ENCODE assay signal across 12 mouse cellular contexts in genomic region chr3:55784101-55784500, GRCm38 (mm10). TPM values are rescaled to one million over a fixed set of nuclear protein-coding genes. Genes with fewer than 3 reads are reported as not detected.
DNase-seq lines count a peak whose midpoint lies in the region; ATAC-seq and TF ChIP-seq lines count a peak whose summit lies in the region.
"Had no signal": no experiment of that assay in that cellular context is flagged by ENCODE, and none has a peak within 500 bp of the region (broad histone marks: within the 10 kb centered on the region; RNA-seq: fewer than 3 reads in every experiment).

No protein-coding gene starts in this region.

- H3K27me3 ChIP-seq in kidney, postnatal 0 days (ENCODE audit: insufficient read depth, low read length): peaks cover 62% of the 10 kb centered on the region
- H3K27me3 ChIP-seq in forebrain, embryonic 12.5 days: peaks cover 71% of the 10 kb centered on the region
- peaks cover 12% of the 10 kb centered on the region; the same call in 1 of the 2 replicates for H3K27me3 ChIP-seq in limb, embryonic 14.5 days (ENCODE audit: control insufficient read depth, insufficient read depth, low read length)
- H3K27me3 ChIP-seq: Patski had no signal

- H3K36me3 ChIP-seq in kidney, postnatal 0 days (ENCODE audit: insufficient read depth, low read length): no peaks in the 10 kb centered on the region
- no peaks in the 10 kb centered on the region for H3K36me3 ChIP-seq in forebrain, embryonic 12.5 days (replicated peaks)
- H3K36me3 ChIP-seq in limb, embryonic 14.5 days (ENCODE audit: control insufficient read depth, insufficient read depth, low read length): no peaks in the 10 kb centered on the region

- no peak overlapping the region for H3K9ac ChIP-seq in kidney, postnatal 0 days (ENCODE audit: low read depth, low read length)
- H3K9ac ChIP-seq in forebrain, embryonic 12.5 days: no peak overlapping the region
- peak overlapping the region; percentile 82 for H3K9ac ChIP-seq in limb, embryonic 14.5 days (ENCODE audit: low read depth, low read length, severe bottlenecking)

- 0 out of 2 replicates have a peak, but pooled peaks cover 21% of the 10 kb centered on the region for H3K4me1 ChIP-seq in kidney, postnatal 0 days (replicated peaks; ENCODE audit: insufficient read depth, low read length)
- H3K4me1 ChIP-seq in forebrain, embryonic 12.5 days: peaks cover 60% of the 10 kb centered on the region
- peaks cover 18% of the 10 kb centered on the region for H3K4me1 ChIP-seq in limb, embryonic 14.5 days (ENCODE audit: control insufficient read depth, insufficient read depth, low read length)

- 36% methylated on average over 7 of the region's 7 CpGs for whole genome bisulfite sequencing in kidney, postnatal 0 days
- WGBS in forebrain, embryonic 12.5 days: 6% methylated on average over 7 of the region's 7 CpGs
- WGBS in limb, embryonic 14.5 days: 3% methylated on average over 7 of the region's 7 CpGs

- peak overlapping the region; percentile 53 for H3K4me2 ChIP-seq in kidney, postnatal 0 days (ENCODE audit: low read length)
- H3K4me2 ChIP-seq in forebrain, embryonic 12.5 days: peak overlapping the region; percentile 51
- peak overlapping the region; percentile 67 for H3K4me2 ChIP-seq in limb, embryonic 14.5 days (replicated peaks; ENCODE audit: low read depth, low read length, severe bottlenecking)

- no peak for ATAC-seq in kidney, postnatal 0 days (replicated peaks; ENCODE audit: low FRiP score, low read depth)
- no peak for ATAC-seq in forebrain, embryonic 12.5 days (ENCODE audit: low FRiP score)
- ATAC-seq in limb, embryonic 14.5 days (ENCODE audit: low FRiP score, low read depth): no peak
- ATAC-seq: Patski had no signal

- H3K4me3 ChIP-seq in kidney, postnatal 0 days (replicated peaks; ENCODE audit: low read depth, low read length): peak overlapping the region; percentile 28; the same call in 1 of the 2 replicates
- peak overlapping the region; percentile 37 for H3K4me3 ChIP-seq in forebrain, embryonic 12.5 days (replicated peaks)
- H3K4me3 ChIP-seq in limb, embryonic 14.5 days (replicated peaks; ENCODE audit: low read length): peak overlapping the region; percentile 54
- no peak overlapping the region for H3K4me3 ChIP-seq in layer of hippocampus, adult 2 months

- peak; percentile 1 for DNase-seq in kidney, postnatal 0 days (ENCODE audit: low spot score)
- DNase-seq in kidney, postnatal 10 days: no peak
- DNase-seq in limb, embryonic 14.5 days (ENCODE audit: low spot score): no peak
- peak; percentile 60 for DNase-seq in retina, adult 2 months (ENCODE audit: low read depth, low spot score)
- no peak for DNase-seq in urinary bladder, adult 2 months (ENCODE audit: low spot score)
- no peak for DNase-seq in adrenal gland, postnatal 14 days
- no peak for DNase-seq in layer of hippocampus, adult 2 months (ENCODE audit: low spot score in 2 of 2)
- DNase-seq: lung, postnatal 36 days; thymus, adult 18-20 months had no signal

- TF ChIP-seq POLR2A in limb, embryonic 14.5 days (IDR thresholded peaks at IDR 0.05; ENCODE audit: borderline replicate concordance, extremely low read depth, insufficient read depth, insufficient read length): no peak

- TF ChIP-seq CTCF in kidney, postnatal 0 days (IDR thresholded peaks at IDR 0.05; ENCODE audit: low read depth): no peak
- TF ChIP-seq CTCF in layer of hippocampus, adult 2 months (conservative IDR thresholded peaks at IDR 0.05): no peak

- no peak overlapping the region for H3K27ac ChIP-seq in kidney, postnatal 0 days
- H3K27ac ChIP-seq in forebrain, embryonic 12.5 days: no peak overlapping the region
- peak overlapping the region; percentile 92 for H3K27ac ChIP-seq in limb, embryonic 14.5 days (replicated peaks; ENCODE audit: low read depth, low read length)
- H3K27ac ChIP-seq in layer of hippocampus, adult 2 months: no peak overlapping the region

- H3K9me3 ChIP-seq in kidney, postnatal 0 days (replicated peaks; ENCODE audit: low read length): no peaks in the 10 kb centered on the region
- no peaks in the 10 kb centered on the region for H3K9me3 ChIP-seq in forebrain, embryonic 12.5 days
- H3K9me3 ChIP-seq in limb, embryonic 14.5 days (ENCODE audit: control insufficient read depth, low read length): no peaks in the 10 kb centered on the region

RNA-seq across cellular contexts. Expression of gene Mab21l1, which starts 1.8 kb away (rescaled TPM):
- polyA plus RNA-seq in kidney, postnatal 0 days (2015; fragmentation: Nextera tagmentation; extraction: Ambion mirVana): 0.20 and 0.23 TPM in 2 replicates
- polyA plus RNA-seq in forebrain, embryonic 12.5 days (2016; fragmentation: Nextera tagmentation; extraction: Ambion mirVana): 27.4 and 34.9 TPM in 2 replicates
- 18.9 and 23.4 TPM in 2 replicates for polyA plus RNA-seq in limb, embryonic 14.5 days (2012; rRNA removed)
- polyA plus RNA-seq in limb, embryonic 14.5 days (2014; fragmentation: Nextera tagmentation; extraction: Ambion mirVana): 18.7 and 25.3 TPM in 2 replicates
- 0.50 and 0.53 TPM in 2 replicates for polyA plus RNA-seq in urinary bladder, adult 2 months (2012; rRNA removed)
- total RNA-seq in adrenal gland, postnatal 14 days (2021): 1.4 and 2.6 TPM in 2 replicates
- total RNA-seq in layer of hippocampus, adult 2 months (2021): under 1 TPM; 0.64 to 0.77 TPM
- total RNA-seq: common myeloid progenitor, adult 5-6 weeks had no signal

Comparison
In these comparisons a context has a peak if more than half of its experiments do, and no peak if none do; other contexts are left out.
1. DNase-seq: peak in kidney, postnatal 0 days (single experiment) and retina, adult 2 months (single experiment); none in kidney, postnatal 10 days (single experiment), limb, embryonic 14.5 days (single experiment), urinary bladder, adult 2 months (single experiment), adrenal gland, postnatal 14 days (single experiment) and layer of hippocampus, adult 2 months (0 of 2).
2. RNA of gene Mab21l1, which starts 1.8 kb away (polyA plus RNA-seq): 27.4 to 34.9 TPM in forebrain, embryonic 12.5 days and 18.7 to 25.3 TPM in limb, embryonic 14.5 days; 0.50 to 0.53 TPM in urinary bladder, adult 2 months and 0.20 to 0.23 TPM in kidney, postnatal 0 days; every median in the first group is over 10 times any median in the second.
3. Peak in every context shown above with its lines, with median percentiles within 50 percentile points of each other: H3K4me2 ChIP-seq.